Mouse (Mus musculus) CD4-positive, CD25-positive, alpha-beta regulatory T cell, adult 9 weeks (primary cell): ENCODE results near the gene Adrm1. TPM values are rescaled to one million over a fixed set of nuclear protein-coding genes. Genes with fewer than 3 reads are reported as not detected.

Source experiments
- polyA plus RNA-seq: library from polyadenylated mRNA; unstranded; fragments of 100-300 nt; shearing (Covaris generic); gene quantifications from one replicate; pipeline ENCODE4 v1.2.1, GENCODE M21; 2017

Adrm1 gene
- 158 TPM for polyA plus RNA-seq

DNA sequence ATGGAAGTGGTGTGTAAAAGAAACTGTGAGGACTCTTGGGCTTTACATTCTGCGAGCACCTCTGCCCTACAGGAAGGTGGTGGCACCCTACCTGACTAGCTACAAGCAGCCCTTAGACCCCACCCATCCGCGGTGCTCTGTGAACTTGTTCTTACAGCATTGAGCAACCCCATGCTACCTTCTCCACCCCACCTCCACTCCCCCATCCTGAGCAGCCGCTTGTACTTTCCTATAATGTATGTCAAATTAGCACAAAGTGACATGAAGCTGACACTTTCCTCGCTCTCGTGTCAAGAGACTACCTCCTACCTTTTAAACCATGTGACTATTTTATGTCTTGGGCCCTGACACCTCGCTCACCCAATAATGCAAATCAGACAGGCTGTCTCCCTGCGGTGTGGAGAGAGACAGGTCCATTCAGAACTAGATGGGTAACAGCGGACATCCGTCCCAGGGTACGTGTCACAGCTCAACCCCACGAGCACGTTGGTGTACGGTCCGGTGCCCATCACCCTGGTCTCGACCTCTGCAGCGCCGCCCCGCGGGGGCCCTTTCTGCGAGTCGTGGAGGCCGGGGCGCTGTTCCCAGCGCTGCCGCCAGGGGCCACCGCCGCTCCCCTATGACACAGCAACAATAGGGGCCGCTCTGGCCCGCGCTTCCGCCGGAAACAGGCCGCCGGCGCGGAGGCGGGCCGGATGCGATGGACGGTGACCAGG lies at the start of gene Adrm1:
Gene Adrm1 (plus strand): TSS at position 680 of the 716 bp plus-strand sequence.

Other genes with a start within 250 kb of the Adrm1 start
- 3.9 TPM for gene Taf4, start 194.8 kb upstream of the Adrm1 start, polyA plus RNA-seq
- 1.8 TPM for gene Lsm14b, start 146.5 kb upstream of the Adrm1 start, polyA plus RNA-seq
- gene Psma7, start 129.1 kb upstream of the Adrm1 start, polyA plus RNA-seq: 507 TPM
- 3.3 TPM for gene Ss18l1, start 129.0 kb upstream of the Adrm1 start, polyA plus RNA-seq
- 56.9 TPM for gene Mtg2, start 100.9 kb upstream of the Adrm1 start, polyA plus RNA-seq
- gene Hrh3, start 67.0 kb upstream of the Adrm1 start, polyA plus RNA-seq: not detected
- gene Osbpl2, start 52.2 kb upstream of the Adrm1 start, polyA plus RNA-seq: 44.2 TPM
- 0.47 TPM for gene Lama5, start 54.4 kb downstream of the Adrm1 start, polyA plus RNA-seq
- gene Rps21, start 85.9 kb downstream of the Adrm1 start, polyA plus RNA-seq: 936 TPM
- gene Cables2, start 102.0 kb downstream of the Adrm1 start, polyA plus RNA-seq: 1.7 TPM
- gene Rbbp8nl, start 118.4 kb downstream of the Adrm1 start, polyA plus RNA-seq: 0.24 TPM
- gene Gata5, start 163.2 kb downstream of the Adrm1 start, polyA plus RNA-seq: not detected